Mouse (Mus musculus): ENCODE results near the gene Chst15.
A peak's percentile ranks its signal among the peaks of the same experiment; 100 is the strongest.

Gene Chst15

DNA sequence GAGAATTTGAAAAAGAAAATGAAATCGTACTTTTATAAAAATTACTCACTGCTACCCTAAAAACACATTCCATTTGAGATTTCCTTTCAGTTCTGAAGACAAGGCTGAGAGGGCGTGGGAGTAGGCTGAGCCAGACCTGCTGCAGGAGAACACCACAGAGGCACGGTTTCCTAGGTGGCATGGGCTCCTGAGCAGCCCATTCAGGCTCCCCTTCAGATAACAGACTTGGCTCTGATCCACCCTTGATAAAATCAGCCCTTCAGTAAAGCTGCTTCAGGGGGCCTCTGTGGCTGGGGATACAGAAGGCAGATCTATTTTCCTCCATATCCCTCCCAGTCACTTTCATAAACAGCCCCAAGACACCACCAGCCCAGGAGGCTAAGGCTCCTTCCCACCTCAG, 19.8 kb upstream of the Chst15 start:
- no peak for DNase-seq (ENCODE audit: inconsistent ontology term)

DNA sequence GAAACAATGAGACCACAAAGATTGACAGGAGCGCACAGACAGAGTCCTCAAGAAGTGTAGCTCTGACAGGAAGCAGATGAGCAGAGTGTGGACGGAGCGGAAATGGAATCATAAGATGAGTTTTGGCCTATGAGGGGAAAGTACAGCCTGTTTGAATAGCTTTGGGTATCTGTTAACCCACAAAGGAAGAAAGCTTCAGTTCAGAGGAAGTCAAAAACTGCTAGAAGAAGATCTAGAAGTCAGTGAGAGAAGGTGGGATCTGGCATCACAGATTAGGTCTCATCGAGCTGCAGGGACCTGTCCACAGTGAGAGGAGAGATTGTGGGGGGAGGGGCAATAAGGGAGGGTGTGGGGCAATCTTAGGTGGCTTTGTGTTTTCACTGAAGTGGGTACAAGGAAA, 18.3 kb upstream of the Chst15 start:
- DNase-seq (ENCODE audit: inconsistent ontology term): no peak

GRCm38 (mm10) chr7:132333078-132333477, 16.1 kb upstream of the Chst15 start:
- no peak for DNase-seq (ENCODE audit: inconsistent ontology term)

GRCm38 (mm10) chr7:132332176-132332575, 15.1 kb upstream of the Chst15 start:
- DNase-seq (ENCODE audit: inconsistent ontology term): no peak

DNA sequence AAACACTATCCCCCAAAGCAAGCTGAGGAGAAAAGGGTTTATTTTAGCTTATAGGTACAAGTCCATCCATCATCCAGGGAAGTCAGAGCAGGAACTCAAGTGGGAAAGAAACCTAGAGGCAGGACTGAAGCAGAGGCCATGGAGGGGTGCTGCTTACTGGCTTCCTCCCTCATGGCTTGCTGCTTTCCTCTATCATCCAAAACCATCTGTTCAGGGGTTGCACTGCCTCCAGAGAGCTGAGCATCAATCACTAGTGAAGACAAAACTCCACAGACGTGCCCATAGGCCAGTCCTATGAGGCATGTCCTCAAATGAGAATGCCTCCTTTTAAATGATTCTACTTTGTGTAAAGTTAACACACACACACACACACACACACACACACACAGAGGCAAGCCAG, 13.2 kb upstream of the Chst15 start:
- no peak for DNase-seq (ENCODE audit: inconsistent ontology term)

- DNase-seq (ENCODE audit: inconsistent ontology term): no peak
These were observed 11.6 kb upstream of the Chst15 start for GRCm38 (mm10) chr7:132328648-132329047.

DNA sequence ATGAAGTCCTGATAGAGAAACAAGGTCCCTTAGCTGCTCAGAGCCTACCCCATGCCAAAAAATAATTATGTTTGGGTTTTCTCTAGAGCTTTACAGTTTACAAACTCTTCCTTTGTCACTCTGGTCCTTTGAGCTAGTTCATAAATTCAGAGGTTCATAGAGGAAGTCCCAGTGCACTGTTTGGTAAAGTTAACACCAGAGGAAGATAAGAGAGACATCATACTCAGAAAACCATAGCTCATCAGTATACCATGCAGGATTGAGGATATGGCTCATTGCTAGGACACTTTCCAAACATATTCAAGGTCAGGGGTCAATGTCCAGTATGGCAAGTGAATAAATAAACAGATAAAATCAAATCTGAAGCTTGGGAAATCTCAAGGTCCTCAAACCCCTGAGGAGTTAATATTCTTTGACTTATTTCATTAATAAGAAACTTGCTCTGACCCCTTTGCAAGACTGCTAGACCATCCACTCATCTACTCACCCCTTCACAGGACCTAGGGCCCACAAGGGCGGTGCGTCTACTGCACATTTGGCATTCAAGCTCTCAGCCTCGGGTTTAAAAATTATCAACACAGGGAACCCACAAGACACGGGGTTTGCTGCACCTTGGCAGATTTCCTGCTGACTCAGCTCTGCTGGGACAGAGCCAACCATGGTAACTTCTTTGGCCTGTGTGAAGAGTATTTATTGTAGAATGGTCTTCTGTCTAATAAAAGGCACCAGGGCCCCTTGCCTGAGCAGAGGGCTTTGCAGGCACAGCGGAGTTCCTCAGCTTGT, 8.7 kb upstream of the Chst15 start:
- DNase-seq (ENCODE audit: inconsistent ontology term): peak; percentile 89

- no peak for DNase-seq (ENCODE audit: inconsistent ontology term)
These were observed 6.4 kb upstream of the Chst15 start for GRCm38 (mm10) chr7:132323430-132323829.

GRCm38 (mm10) chr7:132321392-132321958, 4.4 kb upstream of the Chst15 start:
- DNase-seq (ENCODE audit: inconsistent ontology term): no peak

GRCm38 (mm10) chr7:132316101-132317035, 660 bp downstream of the Chst15 start:
- peak; percentile 76 for DNase-seq (ENCODE audit: inconsistent ontology term)

DNA sequence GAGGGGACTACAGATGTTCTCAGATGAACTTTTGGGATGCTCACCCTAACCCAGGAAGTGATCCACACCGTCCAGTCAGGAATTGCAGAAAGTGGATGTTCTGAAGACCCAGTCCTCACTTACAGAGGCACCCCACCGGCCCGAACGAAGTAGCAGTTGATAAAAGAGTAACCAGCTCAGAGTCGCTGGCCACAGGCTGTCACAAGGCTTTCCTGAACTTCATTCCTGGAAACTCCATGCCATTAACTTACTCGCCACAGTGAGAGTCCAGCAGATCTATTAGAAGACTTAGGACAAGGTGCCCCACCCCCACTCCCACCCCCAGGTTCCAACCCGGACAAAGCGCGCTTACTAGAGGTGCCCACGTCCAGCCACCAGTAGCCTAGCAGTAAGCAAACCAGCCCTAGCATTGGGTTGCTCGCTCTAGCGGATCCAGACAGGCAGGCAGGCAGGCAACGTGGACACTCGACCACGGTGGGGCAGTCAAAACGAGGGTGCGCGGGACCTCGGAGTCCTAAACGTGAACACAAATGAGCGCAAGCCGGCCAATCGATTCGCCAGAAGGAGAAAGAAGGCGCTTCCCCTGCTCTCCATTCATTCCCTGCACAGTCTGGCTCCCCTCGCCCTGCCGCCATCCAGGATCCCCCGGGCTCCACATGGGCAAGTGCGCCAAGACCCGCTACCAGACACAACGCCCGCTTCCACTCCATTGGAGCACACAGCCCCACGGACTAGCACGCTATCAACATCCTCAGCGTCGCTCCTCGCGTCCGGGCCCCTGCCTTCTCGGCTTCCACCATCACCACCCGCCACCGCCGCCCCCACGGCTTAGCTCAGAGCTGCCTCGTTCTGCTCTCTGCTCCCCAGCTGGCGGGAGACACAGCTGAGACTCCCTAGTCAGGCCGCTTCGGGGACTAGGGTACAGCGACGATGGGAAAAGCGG, 1.6 kb downstream of the Chst15 start:
- peak; percentile 85 for DNase-seq (ENCODE audit: inconsistent ontology term)

GRCm38 (mm10) chr7:132312396-132312795, 4.6 kb downstream of the Chst15 start:
- DNase-seq (ENCODE audit: inconsistent ontology term): no peak

GRCm38 (mm10) chr7:132308537-132309191, 8.4 kb downstream of the Chst15 start:
- no peak for DNase-seq (ENCODE audit: inconsistent ontology term)

DNA sequence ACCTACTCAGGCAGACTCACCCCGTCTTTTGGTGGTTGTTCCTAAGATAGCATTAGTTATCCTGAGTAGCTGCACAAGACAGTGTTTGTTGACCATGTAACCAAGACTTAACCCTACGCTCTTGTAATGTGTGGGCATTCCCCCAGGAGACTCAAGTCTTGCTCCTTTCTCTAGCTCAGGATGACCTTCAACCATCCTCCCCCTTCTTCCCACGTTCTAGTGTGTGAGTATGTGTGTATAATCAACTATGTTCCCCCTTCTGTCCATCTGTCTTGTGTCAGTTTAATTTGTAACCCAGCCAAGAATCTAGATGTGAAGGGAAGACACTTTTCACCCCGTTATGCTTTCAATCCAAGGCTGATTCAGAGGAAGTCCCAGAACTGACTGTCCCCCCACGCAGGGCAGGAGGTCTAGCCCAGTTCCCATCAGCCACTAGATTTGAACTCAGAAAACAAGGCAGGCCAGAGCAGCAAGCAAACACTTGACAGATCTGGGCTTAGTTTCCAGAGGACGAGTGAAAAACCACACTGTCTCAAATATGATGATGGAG, 9.2 kb downstream of the Chst15 start:
- no peak for DNase-seq (ENCODE audit: inconsistent ontology term)

DNA sequence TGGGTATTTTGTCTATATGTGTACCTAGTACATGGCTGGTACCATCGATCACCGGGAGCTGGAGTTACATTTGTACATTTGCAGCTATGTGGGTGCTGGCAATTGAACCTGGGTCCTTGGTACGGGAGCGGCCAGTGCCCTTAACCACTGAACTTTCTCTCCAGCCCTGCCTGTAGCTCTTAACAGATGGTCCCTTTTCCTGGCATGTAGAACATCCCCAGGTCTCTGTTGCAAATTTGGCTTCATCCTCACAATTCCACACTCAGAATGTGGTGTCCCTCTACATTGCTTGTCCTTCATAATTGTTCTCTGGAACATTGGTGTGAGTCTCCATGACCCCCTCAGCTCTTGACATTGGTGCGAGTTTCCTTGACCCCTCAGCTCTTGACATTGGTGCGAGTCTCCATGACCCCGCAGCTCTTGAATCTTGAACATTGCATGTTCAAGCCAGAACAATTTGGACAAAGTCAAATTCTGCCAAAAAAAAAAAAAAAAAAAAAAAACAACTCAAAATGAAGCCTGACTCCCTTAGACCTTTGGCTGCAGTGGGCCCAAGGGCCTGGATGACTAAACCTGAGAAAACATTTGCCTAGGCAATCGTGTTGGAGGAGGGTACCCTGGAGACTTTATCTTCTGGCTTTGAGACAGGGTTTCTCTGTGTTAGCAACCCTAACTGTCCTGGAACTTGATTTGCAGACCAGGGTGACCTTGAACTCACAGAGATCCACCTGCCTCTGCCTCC, 10.2 kb downstream of the Chst15 start:
- no peak for DNase-seq (ENCODE audit: inconsistent ontology term)

DNA sequence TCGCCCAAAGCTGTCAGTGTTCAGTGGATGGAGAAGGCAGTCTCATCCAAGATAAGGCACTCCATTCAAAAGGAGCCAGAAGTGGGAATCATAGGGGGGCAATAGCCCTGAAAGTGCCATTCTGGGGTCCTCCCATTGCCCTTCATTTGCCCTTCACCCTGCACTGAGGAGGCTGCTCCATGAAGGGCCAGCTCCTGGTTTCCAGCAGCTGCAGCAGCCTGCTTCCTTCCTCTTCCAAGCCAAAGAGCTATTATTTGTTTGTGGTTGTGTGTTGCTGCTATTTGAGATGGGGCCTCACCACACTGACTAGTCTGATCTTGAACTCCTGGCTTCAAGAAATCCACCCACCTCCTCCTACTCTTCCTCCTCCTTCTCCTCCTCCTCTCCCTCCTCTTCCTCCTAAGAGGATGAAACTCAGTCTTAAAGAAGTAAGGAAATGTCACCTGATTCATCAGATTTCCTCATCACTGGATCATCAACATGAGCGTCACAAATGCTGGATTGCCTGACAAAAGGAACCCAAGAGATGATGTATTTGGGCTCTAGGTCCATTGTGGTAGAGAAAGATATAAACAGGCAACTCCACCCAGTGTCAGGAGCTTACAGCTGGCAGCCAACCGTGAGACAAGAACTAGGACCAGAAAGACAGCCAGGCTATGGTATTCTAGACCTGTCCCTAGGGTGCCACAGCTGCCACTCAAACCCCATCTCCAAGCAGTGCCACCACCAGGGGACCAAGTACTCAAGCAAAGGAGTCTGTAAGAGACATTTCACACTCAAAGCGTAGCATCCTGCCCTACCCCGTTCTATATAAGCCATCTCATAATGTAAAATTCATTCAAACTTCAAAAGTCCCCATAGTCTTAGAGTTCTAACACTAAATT, 11.3 kb downstream of the Chst15 start:
- no peak for DNase-seq (ENCODE audit: inconsistent ontology term)

- no peak for DNase-seq (ENCODE audit: inconsistent ontology term)
These were observed 12.5 kb downstream of the Chst15 start for GRCm38 (mm10) chr7:132304424-132305085.

GRCm38 (mm10) chr7:132303988-132304387, 13.0 kb downstream of the Chst15 start:
- no peak for DNase-seq (ENCODE audit: inconsistent ontology term)
